Mouse (Mus musculus) liver, embryonic 14.5 days (tissue): ENCODE results near the gene Bmi1. TPM values are rescaled to one million over a fixed set of nuclear protein-coding genes. Genes with fewer than 3 reads are reported as not detected.

ENCODE experiments used
- ATAC-seq: fragments of 200-750 bp; cut with Nextera tagmentation; 2 replicates; pipeline ENCODE4 v1.8.0; 2017; ENCODE audit warnings: moderate number of reproducible peaks, mild to moderate bottlenecking, moderate library complexity; ENCODE audit not compliant: insufficient read depth
- DNase-seq, 3 experiments: peaks; one replicate each; pipeline ENCODE4 v3.0.0-alpha.2; 2012 to 2013; ENCODE audit warnings: low read depth in 3 of 3, low spot score in 3 of 3
- H3K27ac ChIP-seq: fragments of 300-500 bp; sonication (generic); 2 replicates; pipeline ENCODE4 v1.5.1; 2014; ENCODE audit warnings: moderate library complexity, mild to moderate bottlenecking, control low read depth, inconsistent platforms
- H3K27me3 ChIP-seq: fragments of 300-500 bp; sonication (generic); 2 replicates; pipeline ENCODE4 v1.6.1; 2014; ENCODE audit warnings: mild to moderate bottlenecking, low read length, moderate library complexity; ENCODE audit not compliant: control insufficient read depth, insufficient read depth
- H3K36me3 ChIP-seq: fragments of 300-500 bp; sonication (generic); replicated peaks from 2 replicates; pipeline ENCODE4 v1.6.1; 2014; ENCODE audit warnings: low read depth; ENCODE audit not compliant: control insufficient read depth, insufficient read depth
- H3K4me1 ChIP-seq, 2 experiments: fragments of 200-500 bp in 1 of 2; fragments of 300-500 bp in 1 of 2; sonication (generic) in 1 of 2; replicated peaks; 2 replicates each; pipeline ENCODE4 v1.6.1; 2012 to 2014; ENCODE audit warnings: antibody characterized with exemption in 1 of 2, inconsistent platforms in 1 of 2, low read length in 1 of 2; ENCODE audit not compliant: control insufficient read depth in 2 of 2, insufficient read depth in 2 of 2
- H3K4me2 ChIP-seq: fragments of 300-500 bp; sonication (generic); 2 replicates; pipeline ENCODE4 v1.6.1; 2014; ENCODE audit warnings: low read depth, mild to moderate bottlenecking, control low read depth, moderate library complexity
- H3K4me3 ChIP-seq, 2 experiments: fragments of 200-500 bp in 1 of 2; fragments of 300-500 bp in 1 of 2; sonication (generic) in 1 of 2; 2 replicates each; pipeline ENCODE4 v1.5.1; 2012 to 2014; ENCODE audit warnings: low read depth in 2 of 2, low read length in 2 of 2, mild to moderate bottlenecking in 2 of 2, control low read depth in 1 of 2, inconsistent platforms in 1 of 2, moderate library complexity in 1 of 2; ENCODE audit not compliant: insufficient read depth in 1 of 2
- H3K9ac ChIP-seq: fragments of 300-500 bp; sonication (generic); replicated peaks from 2 replicates; pipeline ENCODE4 v1.6.1; 2014; ENCODE audit warnings: mild to moderate bottlenecking, control low read depth, moderate library complexity
- H3K9me3 ChIP-seq: fragments of 300-500 bp; sonication (generic); 2 replicates; pipeline ENCODE4 v1.6.1; 2016; ENCODE audit warnings: low read length, mixed read lengths; ENCODE audit not compliant: control insufficient read depth
- CTCF ChIP-seq: IDR thresholded peaks from 2 replicates; pipeline ENCODE4 v1.5.1; 2016; ENCODE audit warnings: antibody characterized with exemption, low read depth, control low read depth
- EP300 ChIP-seq: IDR thresholded peaks from 2 replicates; pipeline ENCODE4 v1.6.1; 2016; ENCODE audit warnings: antibody characterized with exemption, low read depth
- WGBS: fragments of 180-500 bp; shearing (Covaris S2); extraction: QIAGEN DNeasy Blood & Tissue Kit; methylation state at CpG from one replicate; pipeline ENCODE4 v1.1.7; 2014; ENCODE audit not compliant: insufficient replicate concordance; 5-methylcytosine and 5-hydroxymethylcytosine counted together
- polyA plus RNA-seq, 2 experiments: library from polyadenylated mRNA; depleted of rRNA in 1 of 2; stranded (reverse) in 1 of 2; unstranded in 1 of 2; fragments of >200 nt; fragmentation: Nextera tagmentation in 1 of 2; extraction: Ambion mirVana in 1 of 2; gene quantifications; 2 replicates each; pipeline versions ENCODE4 v1.2.1 to v1.2.3; 2012 to 2014

Gene Bmi1
- polyA plus RNA-seq, 2 experiments, result 5.8 TPM

- no peaks in the 10 kb centered on the region for H3K4me1 ChIP-seq
- H3K9me3 ChIP-seq, result no peaks in the 10 kb centered on the region
- TF ChIP-seq EP300 (no peak), CTCF (no peak)
- 1% methylated on average over 55 of the region's 56 CpGs for WGBS
- no peak overlapping the region for H3K27ac ChIP-seq
- no peak overlapping the region for H3K9ac ChIP-seq
- no peaks in the 10 kb centered on the region for H3K36me3 ChIP-seq
- H3K4me3 ChIP-seq, result no peak overlapping the region
- ATAC-seq (no peak), DNase-seq (no peak)
- no peak overlapping the region for H3K4me2 ChIP-seq
- H3K27me3 ChIP-seq, result peaks cover 70% of the 10 kb centered on the region
Observed at GRCm38 (mm10) chr2:18698663-18699385, 22.0 kb downstream of the Bmi1 start.

DNA sequence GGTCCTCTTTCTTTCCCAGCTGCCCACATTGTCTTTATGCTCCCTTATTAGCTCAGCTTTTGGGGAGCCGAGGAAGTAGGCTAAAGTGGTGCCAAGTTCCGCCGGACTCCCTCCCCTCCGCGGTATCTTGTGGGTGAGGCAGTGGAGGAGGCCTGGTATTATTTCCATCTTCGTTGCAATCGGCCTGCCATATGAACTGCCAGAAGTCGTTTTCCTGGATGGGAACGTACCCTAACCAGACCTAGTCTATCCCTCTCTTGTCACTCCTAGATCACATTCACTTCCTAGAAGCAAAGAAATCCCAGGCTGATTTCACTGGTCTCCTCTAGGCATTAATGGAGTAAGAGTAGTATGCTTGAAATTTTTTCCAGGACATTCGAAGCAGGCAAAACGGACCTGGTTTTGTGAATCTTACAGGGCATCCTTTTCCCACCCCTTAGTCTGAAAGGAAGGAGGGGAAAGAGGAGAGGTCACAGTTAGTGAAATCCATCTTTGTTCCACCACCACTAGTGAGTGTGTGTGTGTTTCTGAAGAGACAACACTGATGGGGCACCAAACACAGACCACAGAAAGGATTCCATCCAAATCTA, 22.7 kb downstream of the Bmi1 start:
- H3K4me1 ChIP-seq, result no peaks in the 10 kb centered on the region
- TF ChIP-seq CTCF, result no peak
- no peak for TF ChIP-seq EP300
- H3K9me3 ChIP-seq, result no peaks in the 10 kb centered on the region
- H3K4me3 ChIP-seq, result no peak overlapping the region
- no peak for ATAC-seq
- no peak overlapping the region for H3K4me2 ChIP-seq
- peaks cover 63% of the 10 kb centered on the region for H3K27me3 ChIP-seq
- H3K27ac ChIP-seq, result no peak overlapping the region
- 3% methylated on average over 11 of the region's 11 CpGs for WGBS
- H3K36me3 ChIP-seq, result no peaks in the 10 kb centered on the region
- no peak for DNase-seq
- no peak overlapping the region for H3K9ac ChIP-seq

DNA sequence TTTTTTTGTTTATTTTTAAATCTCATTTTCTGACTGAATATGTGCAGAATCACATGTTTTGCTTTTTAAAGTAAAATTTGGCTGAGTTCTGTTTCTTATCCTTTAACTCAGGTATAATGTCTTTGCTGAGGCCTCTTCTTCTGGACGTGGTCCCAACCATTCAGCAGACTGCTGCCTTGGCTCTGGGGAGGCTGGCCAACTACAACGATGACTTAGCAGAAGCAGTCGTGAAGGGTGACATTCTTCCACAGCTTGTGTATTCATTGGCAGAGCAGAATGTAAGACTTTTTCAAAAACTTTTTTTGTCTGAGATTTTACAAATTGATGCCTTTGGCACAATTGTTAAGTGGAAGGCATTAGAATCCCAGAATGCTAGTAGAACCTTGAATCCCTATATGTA, 33.5 kb downstream of the Bmi1 start:
- H3K27ac ChIP-seq, result no peak overlapping the region
- WGBS, result 39% methylated on average over 3 of the region's 3 CpGs
- H3K27me3 ChIP-seq, result no peaks in the 10 kb centered on the region
- H3K4me1 ChIP-seq, result no peaks in the 10 kb centered on the region
- ATAC-seq (no peak), DNase-seq (no peak)
- H3K9ac ChIP-seq, result no peak overlapping the region
- no peak for TF ChIP-seq EP300
- TF ChIP-seq CTCF, result no peak
- H3K36me3 ChIP-seq, result no peaks in the 10 kb centered on the region
- H3K4me2 ChIP-seq, result no peak overlapping the region
- H3K9me3 ChIP-seq, result no peaks in the 10 kb centered on the region
- no peak overlapping the region for H3K4me3 ChIP-seq

DNA sequence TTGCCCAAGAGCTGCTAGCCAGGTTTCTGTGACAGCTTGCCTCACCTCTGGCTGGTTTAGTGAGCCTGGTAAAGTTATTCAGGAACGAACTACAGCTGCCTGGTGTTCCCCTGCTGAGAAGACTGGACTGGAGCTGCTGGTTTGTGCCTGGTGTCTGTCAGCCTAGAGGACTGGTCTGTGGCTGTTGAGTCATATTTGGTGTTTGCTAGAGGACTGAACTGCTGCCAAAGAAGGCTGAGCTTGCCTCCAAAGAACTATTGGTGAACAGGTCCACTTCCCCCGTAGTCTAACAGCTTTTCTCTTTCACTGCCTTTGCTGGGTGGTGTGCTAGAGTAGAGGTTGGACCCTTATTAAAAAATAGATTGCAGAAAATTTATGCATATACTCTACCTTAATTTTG, 36.3 kb downstream of the Bmi1 start:
- Histone ChIP-seq H3K36me3 (no peaks in the 10 kb centered on the region), H3K4me2 (no peak overlapping the region), H3K27ac (no peak overlapping the region), H3K4me3 (no peak overlapping the region), H3K9me3 (no peaks in the 10 kb centered on the region), H3K4me1 (no peaks in the 10 kb centered on the region), H3K9ac (no peak overlapping the region), H3K27me3 (no peaks in the 10 kb centered on the region)
- no peak for TF ChIP-seq CTCF
- TF ChIP-seq EP300, result no peak
- DNase-seq (no peak), ATAC-seq (no peak)
- 52% methylated on average over 2 of the region's 2 CpGs for WGBS

DNA sequence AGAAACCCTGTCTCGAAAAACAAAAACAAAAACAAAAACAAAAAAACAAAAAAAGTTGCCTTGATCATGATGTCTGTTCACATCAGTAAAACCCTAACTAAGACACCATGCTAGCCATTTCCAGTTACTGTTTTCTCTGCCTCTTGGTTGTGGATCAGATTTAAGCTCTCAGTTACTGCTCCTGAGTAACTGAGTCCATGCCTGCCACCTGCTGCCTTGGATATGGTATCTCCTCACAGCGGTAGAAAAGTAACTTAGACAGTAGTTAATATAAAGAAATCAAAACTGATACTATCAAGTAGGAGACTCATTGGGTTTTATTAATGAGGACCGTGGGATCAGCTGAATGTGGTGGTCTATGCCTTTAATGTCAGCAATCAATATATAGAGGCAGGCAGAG, 37.5 kb downstream of the Bmi1 start:
- TF ChIP-seq CTCF (no peak), EP300 (no peak)
- 48% methylated on average over 3 of the region's 3 CpGs for WGBS
- no peak overlapping the region for H3K27ac ChIP-seq

More for the DNA sequence above, 37.5 kb downstream of the Bmi1 start:
- H3K36me3 ChIP-seq, result no peaks in the 10 kb centered on the region
- H3K9me3 ChIP-seq, result no peaks in the 10 kb centered on the region
- no peaks in the 10 kb centered on the region for H3K27me3 ChIP-seq
- DNase-seq (no peak), ATAC-seq (no peak)
- no peak overlapping the region for H3K4me3 ChIP-seq
- H3K4me2 ChIP-seq, result no peak overlapping the region
- H3K4me1 ChIP-seq, result no peaks in the 10 kb centered on the region
- no peak overlapping the region for H3K9ac ChIP-seq
